Mouse (Mus musculus): ENCODE measurements around the gene Il2rb. TPM values are rescaled to one million over a fixed set of nuclear protein-coding genes. Genes with fewer than 3 reads are reported as not detected.

The Il2rb gene
- total RNA-seq, 1 experiment = 0.62 TPM

DNA sequence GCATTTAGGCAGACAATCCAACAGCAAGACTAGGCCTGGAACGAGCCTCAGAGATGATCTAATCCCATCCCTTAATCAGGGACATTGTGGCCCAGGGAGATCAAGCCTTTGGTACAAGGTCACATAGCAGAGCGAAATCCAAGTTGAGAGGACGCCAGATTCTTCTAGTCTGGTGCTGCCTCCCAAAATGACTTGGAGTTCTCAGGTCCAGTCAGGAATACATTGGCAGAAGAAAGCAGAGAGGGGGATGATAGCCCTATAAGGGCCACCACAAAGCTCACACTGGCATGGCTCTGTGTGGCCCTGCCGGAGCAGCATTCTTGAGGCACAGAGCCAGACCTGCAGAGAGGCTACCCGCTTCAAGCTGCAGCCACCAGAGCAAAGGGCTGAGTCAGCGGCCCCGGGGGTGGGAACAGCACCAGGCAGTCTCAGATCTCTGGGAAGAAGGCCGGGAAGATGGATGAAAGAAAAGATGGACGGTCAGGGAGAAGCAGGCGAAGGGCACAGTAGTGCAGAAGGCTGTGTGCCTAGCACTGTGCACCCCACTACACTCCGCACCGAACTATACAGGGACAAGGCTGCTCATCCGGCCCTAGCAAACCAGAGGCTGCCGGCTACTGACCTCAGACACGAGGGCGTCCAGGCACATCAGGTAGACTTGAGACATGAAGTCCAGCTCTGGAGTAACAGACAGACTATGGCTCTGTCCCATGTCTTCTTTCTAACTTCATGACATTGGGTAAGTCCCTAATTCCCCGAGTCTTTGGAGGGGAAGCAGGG, 35.8 kb upstream of the Il2rb start, which contains the start of gene C1qtnf6:
TSS of gene C1qtnf6 (minus strand) at position 746 of the 780 bp plus-strand sequence.
- in situ Hi-C loops (cut with MboI; ENCODE audit: low sequenced_read_pairs in 2 of 2, unreplicated experiment in 2 of 2) = no loop called here
- no peaks in the 10 kb centered on the region for H3K9me3 ChIP-seq (ENCODE audit: control insufficient read depth, insufficient read depth, low read depth, low read length)
- peaks cover 0 to 7% of the 10 kb centered on the region in 2 experiments; a peak in 1 of 4 replicates for H3K4me1 ChIP-seq (ENCODE audit: control insufficient read depth in 2 of 2, insufficient read depth in 2 of 2, low read length in 2 of 2, poor library complexity in 1 of 2)
- peak within 1 kb of the TSS; percentile 44 to 52 for H3K4me3 ChIP-seq (ENCODE audit: insufficient read depth in 1 of 2, low read depth in 1 of 2, low read length in 2 of 2, poor library complexity in 1 of 2, severe bottlenecking in 1 of 2)
- no peak within 1 kb of the TSS for H3K27ac ChIP-seq (ENCODE audit: insufficient read depth, low read depth, low read length, poor library complexity, severe bottlenecking)
- H3K36me3 ChIP-seq (ENCODE audit: control insufficient read depth, insufficient read depth, low read length, poor library complexity, severe bottlenecking) = no peaks in the 10 kb centered on the region
- no peak for DNase-seq (ENCODE audit: low read depth, low spot score)
- H3K9ac ChIP-seq (ENCODE audit: insufficient read depth, low read depth, low read length, poor library complexity, severe bottlenecking) = 0 out of 2 replicates have a peak within 1 kb of the TSS, but pooled peaks have one; percentile 35
- no peak for TF ChIP-seq ZNF384 (IDR thresholded peaks at IDR 0.05; ENCODE audit: low read depth, low read length)
- no peak for TF ChIP-seq HCFC1 (IDR thresholded peaks at IDR 0.05; ENCODE audit: borderline replicate concordance, insufficient read depth, low read length)
- no peak for TF ChIP-seq MAFK (IDR thresholded peaks at IDR 0.05; ENCODE audit: insufficient read depth, low read depth, low read length)
- TF ChIP-seq ZC3H11A (IDR thresholded peaks at IDR 0.05; ENCODE audit: borderline replicate concordance, low read depth, low read length) = no peak
- no peak for TF ChIP-seq CHD2 (IDR thresholded peaks at IDR 0.05; ENCODE audit: low read depth, low read length)

- Histone ChIP-seq H3K27ac (ENCODE audit: insufficient read depth, low read depth, low read length, poor library complexity, severe bottlenecking) (no peak overlapping the region), H3K9me3 (ENCODE audit: control insufficient read depth, insufficient read depth, low read depth, low read length) (no peaks in the 10 kb centered on the region), H3K9ac (ENCODE audit: insufficient read depth, low read depth, low read length, poor library complexity, severe bottlenecking) (no peak overlapping the region), H3K4me1 (ENCODE audit: control insufficient read depth in 2 of 2, insufficient read depth in 2 of 2, low read length in 2 of 2, poor library complexity in 1 of 2) (peaks cover 0 to 7% of the 10 kb centered on the region in 2 experiments; a peak in 1 of 4 replicates), H3K4me3 (ENCODE audit: insufficient read depth in 1 of 2, low read depth in 1 of 2, low read length in 2 of 2, poor library complexity in 1 of 2, severe bottlenecking in 1 of 2) (no peak overlapping the region), H3K36me3 (ENCODE audit: control insufficient read depth, insufficient read depth, low read length, poor library complexity, severe bottlenecking) (no peaks in the 10 kb centered on the region)
- in situ Hi-C loops (cut with MboI; ENCODE audit: low sequenced_read_pairs in 2 of 2, unreplicated experiment in 2 of 2) = no loop called here
- no peak for DNase-seq (ENCODE audit: low read depth, low spot score)
- TF ChIP-seq ZNF384 (IDR thresholded peaks at IDR 0.05; ENCODE audit: low read depth, low read length) (no peak), ZC3H11A (IDR thresholded peaks at IDR 0.05; ENCODE audit: borderline replicate concordance, low read depth, low read length) (no peak), HCFC1 (IDR thresholded peaks at IDR 0.05; ENCODE audit: borderline replicate concordance, insufficient read depth, low read length) (no peak), CHD2 (IDR thresholded peaks at IDR 0.05; ENCODE audit: low read depth, low read length) (no peak), MAFK (IDR thresholded peaks at IDR 0.05; ENCODE audit: insufficient read depth, low read depth, low read length) (no peak)
Measured at GRCm38 (mm10) chr15:78530141-78530540, 35.1 kb upstream of the Il2rb start.

DNA sequence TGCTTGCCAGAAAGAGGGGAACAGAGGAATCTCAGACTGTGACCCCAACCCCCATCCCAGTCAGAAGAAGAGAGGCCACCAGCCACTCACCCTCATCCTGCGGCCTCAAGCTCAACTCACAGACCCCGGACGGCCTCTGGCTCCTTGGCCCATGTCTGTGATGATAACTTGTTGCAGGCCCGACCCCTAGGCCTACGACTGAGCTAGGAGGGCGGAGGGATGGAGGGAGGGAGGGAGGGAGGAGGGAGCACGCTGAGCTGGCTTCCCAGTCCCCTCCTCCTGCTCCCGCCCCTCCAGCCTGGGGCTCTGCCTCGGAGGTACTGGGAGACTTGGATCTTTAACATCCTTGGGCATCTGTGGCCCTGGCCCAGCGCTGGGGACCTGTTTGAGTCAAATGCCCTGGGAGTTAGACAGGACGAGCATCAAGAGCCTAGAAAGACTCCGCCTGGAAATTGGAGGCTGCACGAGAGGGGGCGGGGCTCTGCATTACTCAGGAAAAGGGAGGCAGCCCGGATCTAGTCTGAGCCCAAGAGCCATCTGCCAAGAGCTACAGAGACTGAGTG, 34.4 kb upstream of the Il2rb start:
- in situ Hi-C loops (cut with MboI; ENCODE audit: low sequenced_read_pairs in 2 of 2, unreplicated experiment in 2 of 2) = no loop called here
- peak overlapping the region in 1 of 2 experiments; percentile 30; a peak in 1 of 4 replicates for H3K4me3 ChIP-seq (ENCODE audit: insufficient read depth in 1 of 2, low read depth in 1 of 2, low read length in 2 of 2, poor library complexity in 1 of 2, severe bottlenecking in 1 of 2)
- peaks cover 0 to 7% of the 10 kb centered on the region in 2 experiments; a peak in 1 of 4 replicates for H3K4me1 ChIP-seq (ENCODE audit: control insufficient read depth in 2 of 2, insufficient read depth in 2 of 2, low read length in 2 of 2, poor library complexity in 1 of 2)
- H3K9ac ChIP-seq (ENCODE audit: insufficient read depth, low read depth, low read length, poor library complexity, severe bottlenecking) = no peak overlapping the region
- no peaks in the 10 kb centered on the region for H3K36me3 ChIP-seq (ENCODE audit: control insufficient read depth, insufficient read depth, low read length, poor library complexity, severe bottlenecking)
- TF ChIP-seq CHD2 (IDR thresholded peaks at IDR 0.05; ENCODE audit: low read depth, low read length) = no peak
- no peak for TF ChIP-seq ZC3H11A (IDR thresholded peaks at IDR 0.05; ENCODE audit: borderline replicate concordance, low read depth, low read length)
- TF ChIP-seq ZNF384 (IDR thresholded peaks at IDR 0.05; ENCODE audit: low read depth, low read length) = no peak
- TF ChIP-seq MAFK (IDR thresholded peaks at IDR 0.05; ENCODE audit: insufficient read depth, low read depth, low read length) = no peak
- TF ChIP-seq HCFC1 (IDR thresholded peaks at IDR 0.05; ENCODE audit: borderline replicate concordance, insufficient read depth, low read length) = no peak
- no peaks in the 10 kb centered on the region for H3K9me3 ChIP-seq (ENCODE audit: control insufficient read depth, insufficient read depth, low read depth, low read length)
- H3K27ac ChIP-seq (ENCODE audit: insufficient read depth, low read depth, low read length, poor library complexity, severe bottlenecking) = no peak overlapping the region
- no peak for DNase-seq (ENCODE audit: low read depth, low spot score)

DNA sequence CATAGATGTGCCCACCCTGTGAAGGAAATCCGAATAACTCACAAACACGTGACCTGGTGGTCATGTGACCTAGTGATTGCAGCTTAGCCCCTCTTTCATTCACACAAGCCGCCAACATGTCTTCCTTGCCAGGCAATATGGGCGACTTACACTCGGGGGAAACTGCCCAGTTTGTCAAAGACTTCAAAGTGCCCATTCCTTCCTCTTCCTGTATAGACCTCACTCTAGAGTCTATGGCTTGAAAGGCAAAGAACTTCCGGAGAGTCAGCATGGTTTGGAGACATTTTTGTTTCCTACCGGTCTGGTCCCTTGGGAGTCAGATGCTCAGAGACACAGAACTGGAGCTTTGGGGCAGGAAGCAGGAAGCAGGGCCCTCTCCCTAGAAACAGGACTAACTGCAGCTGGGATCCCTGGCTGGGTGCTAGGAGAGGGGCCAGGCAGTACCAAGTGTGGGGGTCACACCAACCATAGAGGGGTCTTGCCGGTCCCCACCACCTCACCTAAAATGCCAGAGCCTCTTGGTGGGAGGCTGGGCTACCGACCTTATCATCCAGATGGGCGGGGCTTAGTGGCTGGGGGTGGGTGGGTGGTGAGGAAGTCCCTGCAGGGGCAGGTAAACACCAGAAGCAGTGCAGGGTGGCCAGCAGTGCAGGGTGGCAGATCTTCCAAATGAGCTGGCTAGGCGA, 33.8 kb upstream of the Il2rb start:
- H3K4me3 ChIP-seq (ENCODE audit: insufficient read depth in 1 of 2, low read depth in 1 of 2, low read length in 2 of 2, poor library complexity in 1 of 2, severe bottlenecking in 1 of 2) = no peak overlapping the region
- in situ Hi-C loops (cut with MboI; ENCODE audit: low sequenced_read_pairs in 2 of 2, unreplicated experiment in 2 of 2) = no loop called here
- no peak overlapping the region for H3K27ac ChIP-seq (ENCODE audit: insufficient read depth, low read depth, low read length, poor library complexity, severe bottlenecking)
- TF ChIP-seq MAFK (IDR thresholded peaks at IDR 0.05; ENCODE audit: insufficient read depth, low read depth, low read length) (no peak), CHD2 (IDR thresholded peaks at IDR 0.05; ENCODE audit: low read depth, low read length) (no peak)
- H3K36me3 ChIP-seq (ENCODE audit: control insufficient read depth, insufficient read depth, low read length, poor library complexity, severe bottlenecking) = no peaks in the 10 kb centered on the region
- no peak overlapping the region for H3K9ac ChIP-seq (ENCODE audit: insufficient read depth, low read depth, low read length, poor library complexity, severe bottlenecking)
- no peaks in the 10 kb centered on the region for H3K9me3 ChIP-seq (ENCODE audit: control insufficient read depth, insufficient read depth, low read depth, low read length)
- H3K4me1 ChIP-seq (ENCODE audit: control insufficient read depth in 2 of 2, insufficient read depth in 2 of 2, low read length in 2 of 2, poor library complexity in 1 of 2) = peaks cover 0 to 7% of the 10 kb centered on the region in 2 experiments; a peak in 1 of 4 replicates
- DNase-seq (ENCODE audit: low read depth, low spot score) = no peak

All from ES-E14 (cell line).